Mouse (Mus musculus): ENCODE data around the gene Lgi2.

GRCm38 (mm10) chr5:52551318-52551632 lies 15.0 kb downstream of the Lgi2 start:
- TF ChIP-seq POLR2A (IDR thresholded peaks at IDR 0.05; ENCODE audit: low read depth, low read length), result no peak
- no peak for TF ChIP-seq CTCF (IDR thresholded peaks at IDR 0.05; ENCODE audit: borderline replicate concordance, insufficient read depth, low read length)
